Mouse (Mus musculus): ENCODE measurements around the gene 1700001O22Rik.

GRCm38 (mm10) chr2:30777266-30777665, 26.2 kb downstream of the 1700001O22Rik start:
- TF ChIP-seq CTCF (conservative IDR thresholded peaks at IDR 0.05 in 1 of 2, IDR thresholded peaks at IDR 0.05 in 1 of 2; ENCODE audit: low read depth in 2 of 2, low read length in 2 of 2): no peak
- TF ChIP-seq MEF2A (IDR thresholded peaks at IDR 0.05; ENCODE audit: borderline replicate concordance, low read depth, low read length): no peak

Measured in CH12.LX (cell line).